Mouse (Mus musculus): ENCODE data around the gene Cfap161.

DNA sequence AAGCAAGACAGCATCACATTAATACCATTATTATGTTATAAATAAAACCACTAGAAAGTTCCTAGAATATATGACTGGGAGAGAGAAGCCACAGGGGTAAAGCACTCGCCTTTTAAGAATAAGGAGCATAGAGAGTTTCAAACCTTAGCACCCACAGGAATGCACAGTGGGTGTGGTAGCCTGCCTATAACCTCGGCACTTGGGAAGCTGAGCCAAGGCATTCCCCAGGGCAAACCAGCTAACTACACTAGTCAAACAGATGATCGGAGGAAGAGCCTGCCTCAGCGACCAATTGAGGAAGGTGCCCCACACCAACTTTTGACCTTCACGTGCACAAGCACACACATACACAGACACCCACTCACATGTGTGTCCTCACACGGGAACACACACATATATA lies 63.4 kb downstream of the Cfap161 start:
- TF ChIP-seq EP300 (IDR thresholded peaks at IDR 0.05; ENCODE audit: insufficient read depth, low read depth, low read length) (no peak), POLR2A (IDR thresholded peaks at IDR 0.05; ENCODE audit: insufficient read depth, low read length) (no peak), CTCF (IDR thresholded peaks at IDR 0.05; ENCODE audit: low read depth, low read length) (no peak)
